Mouse (Mus musculus) ES-Bruce4 (cell line): ENCODE measurements around the gene Lars2. TPM values are rescaled to one million over a fixed set of nuclear protein-coding genes. Genes with fewer than 3 reads are reported as not detected.

ENCODE experiments used
- H3K27ac ChIP-seq: 2 replicates; pipeline ENCODE4 v1.5.1; 2012; ENCODE audit warnings: low read length, inconsistent platforms; ENCODE audit not compliant: insufficient read depth
- H3K27me3 ChIP-seq: 2 replicates; pipeline ENCODE4 v1.6.1; 2012; ENCODE audit warnings: mild to moderate bottlenecking, low read length, inconsistent platforms; ENCODE audit not compliant: control insufficient read depth, poor library complexity, insufficient read depth, severe bottlenecking
- H3K36me3 ChIP-seq: 2 replicates; pipeline ENCODE4 v1.6.1; 2012; ENCODE audit warnings: inconsistent platforms, mild to moderate bottlenecking, low read length, moderate library complexity; ENCODE audit not compliant: control insufficient read depth, poor library complexity, insufficient read depth, severe bottlenecking
- H3K4me1 ChIP-seq: one replicate; pipeline ENCODE4 v1.8.1; 2011; ENCODE audit warnings: low read length; ENCODE audit not compliant: control insufficient read depth, insufficient read depth
- H3K4me3 ChIP-seq: 2 replicates; pipeline ENCODE4 v1.5.1; 2011; ENCODE audit warnings: low read depth, mild to moderate bottlenecking, low read length
- H3K9ac ChIP-seq: 2 replicates; pipeline ENCODE4 v1.6.1; 2012; ENCODE audit warnings: low read depth, mild to moderate bottlenecking, inconsistent platforms; ENCODE audit not compliant: poor library complexity, severe bottlenecking
- H3K9me3 ChIP-seq: replicated peaks from 2 replicates; pipeline ENCODE4 v1.6.1; 2012; ENCODE audit warnings: mild to moderate bottlenecking, low read length, inconsistent platforms; ENCODE audit not compliant: control insufficient read depth, poor library complexity, insufficient read depth, severe bottlenecking
- CTCF ChIP-seq: IDR thresholded peaks from one replicate; pipeline ENCODE4 v1.8.1; 2011; ENCODE audit warnings: low read depth, low read length
- EP300 ChIP-seq: IDR thresholded peaks from 2 replicates; pipeline ENCODE4 v1.6.1; 2011; ENCODE audit warnings: low read depth, low read length; ENCODE audit not compliant: insufficient read depth
- POLR2A ChIP-seq: IDR thresholded peaks from one replicate; pipeline ENCODE4 v1.8.1; 2011; ENCODE audit warnings: low read length; ENCODE audit not compliant: insufficient read depth
- polyA plus RNA-seq: library from polyadenylated mRNA; stranded (reverse); fragments of >200 nt; gene quantifications from 2 replicates; pipeline ENCODE4 v1.2.4, GENCODE M21; 2011; ENCODE audit warnings: low read depth; ENCODE audit not compliant: missing spikeins, insufficient read depth, insufficient read length

Gene Lars2
- polyA plus RNA-seq, 1 experiment: 6,627 TPM

DNA sequence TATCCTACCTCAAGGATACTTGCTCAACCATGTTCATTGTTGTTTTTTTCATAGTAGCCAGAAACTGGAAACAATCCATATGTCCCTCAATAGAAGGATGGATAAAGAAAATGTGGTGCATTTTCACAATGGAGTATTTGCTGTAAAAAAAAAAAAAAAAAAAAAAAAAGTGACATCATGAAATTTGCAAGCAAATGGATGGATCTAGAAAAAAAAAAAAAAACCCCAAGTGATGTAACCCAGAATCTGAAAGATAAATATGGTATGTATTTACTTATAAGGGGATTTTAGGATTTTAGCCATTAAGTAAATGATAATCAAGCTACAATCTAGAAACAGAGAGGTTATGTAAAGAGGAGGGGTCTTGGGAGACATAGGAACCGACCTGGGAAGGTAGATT, 1.4 kb upstream of the Lars2 start:
- no peak overlapping the region for H3K27ac ChIP-seq
- H3K27me3 ChIP-seq: no peaks in the 10 kb centered on the region
- H3K4me1 ChIP-seq: peaks cover 2% of the 10 kb centered on the region
- no peaks in the 10 kb centered on the region for H3K36me3 ChIP-seq
- no peak overlapping the region for H3K4me3 ChIP-seq
- no peak overlapping the region for H3K9ac ChIP-seq
- no peaks in the 10 kb centered on the region for H3K9me3 ChIP-seq
- TF ChIP-seq CTCF (no peak), POLR2A (no peak), EP300 (no peak)

DNA sequence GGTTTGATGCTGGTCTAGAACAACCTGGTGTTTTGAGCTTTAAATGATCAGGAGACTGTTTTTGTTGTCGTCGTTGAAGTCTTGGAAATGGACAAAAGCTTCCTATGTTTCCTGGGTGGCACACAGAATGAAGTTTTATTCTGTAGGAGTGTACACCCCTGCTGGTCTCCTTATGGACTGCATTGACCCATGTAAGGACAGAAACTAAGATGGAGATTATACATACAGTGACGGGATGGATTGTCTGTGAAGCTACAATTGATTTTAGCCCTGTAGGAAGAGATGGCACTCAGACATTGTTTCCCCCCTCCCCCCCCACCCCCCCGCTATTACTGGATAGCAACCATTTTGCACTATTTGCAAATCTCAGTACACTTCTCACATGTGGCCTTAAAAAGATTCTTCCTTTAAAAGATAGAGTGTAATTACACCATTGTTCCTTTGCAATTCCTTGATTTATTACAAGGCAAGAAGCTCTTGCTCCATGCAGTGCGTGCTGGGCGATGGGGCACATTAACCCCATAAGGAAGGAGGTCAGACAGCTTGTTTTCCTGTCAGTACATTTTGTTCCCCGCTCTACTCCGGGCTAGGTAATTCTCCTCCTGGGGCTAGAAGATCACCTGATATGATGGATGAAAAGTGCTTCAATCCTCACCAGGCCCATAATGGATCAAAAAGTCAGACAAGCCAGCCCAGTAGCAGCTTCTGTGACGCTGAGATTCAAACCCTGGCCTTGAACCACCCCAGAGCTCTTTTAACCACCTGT, 602 bp upstream of the Lars2 start:
- H3K36me3 ChIP-seq: no peaks in the 10 kb centered on the region
- peak overlapping the region; percentile 18; the same call in 1 of the 2 replicates for H3K27ac ChIP-seq

DNA sequence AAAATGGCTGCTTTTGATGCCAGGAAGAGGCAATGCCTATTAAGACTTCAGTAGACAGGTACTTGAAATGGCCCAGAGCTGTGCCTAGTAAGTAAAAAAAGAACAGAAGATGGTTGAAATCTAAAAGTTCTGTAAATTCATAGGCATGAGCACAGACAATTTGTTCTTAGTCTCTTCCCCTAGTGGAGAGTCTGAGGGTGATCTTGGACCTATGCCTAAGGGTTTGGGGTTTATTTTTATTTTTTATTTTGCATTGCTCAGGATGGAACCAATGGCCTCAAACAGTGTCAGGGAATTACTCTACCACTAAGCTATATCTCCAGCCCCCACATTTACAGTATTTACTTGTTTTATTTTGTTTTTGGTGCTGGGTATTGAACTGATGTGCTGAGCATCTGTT, 909 bp downstream of the Lars2 start:
- Histone ChIP-seq H3K4me3 (no peak overlapping the region), H3K4me1 (peaks cover 2% of the 10 kb centered on the region), H3K36me3 (no peaks in the 10 kb centered on the region), H3K9me3 (no peaks in the 10 kb centered on the region), H3K27me3 (no peaks in the 10 kb centered on the region), H3K9ac (peak overlapping the region; percentile 83), H3K27ac (no peak overlapping the region)
- no peak for TF ChIP-seq EP300
- no peak for TF ChIP-seq POLR2A
- no peak for TF ChIP-seq CTCF

More for the DNA sequence above, 602 bp upstream of the Lars2 start:
- Histone ChIP-seq H3K9me3 (no peaks in the 10 kb centered on the region), H3K4me1 (peaks cover 2% of the 10 kb centered on the region), H3K9ac (no peak overlapping the region), H3K4me3 (peak overlapping the region; percentile 55), H3K27me3 (no peaks in the 10 kb centered on the region)
- no peak for TF ChIP-seq EP300
- no peak for TF ChIP-seq CTCF

DNA sequence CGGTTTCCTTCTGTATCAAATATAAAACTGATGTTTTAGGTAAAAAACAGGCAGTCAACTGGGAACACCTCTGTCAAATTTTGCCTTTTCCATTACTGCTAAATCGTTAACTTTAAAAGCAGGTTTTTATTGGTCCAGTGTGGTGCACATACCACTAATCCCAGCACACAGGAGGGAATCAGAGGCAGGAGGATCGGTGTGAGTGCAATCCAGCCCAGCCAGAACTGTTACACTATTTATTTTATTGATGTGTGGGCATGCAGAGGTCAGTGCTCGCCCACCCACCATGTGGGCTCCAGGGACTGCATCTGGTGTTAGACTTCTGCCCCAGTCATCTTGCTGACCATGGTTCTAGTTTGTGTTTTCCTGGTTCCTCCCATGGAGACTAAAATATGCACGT, 15.7 kb downstream of the Lars2 start:
- Histone ChIP-seq H3K36me3 (no peaks in the 10 kb centered on the region), H3K27ac (no peak overlapping the region), H3K27me3 (no peaks in the 10 kb centered on the region), H3K4me1 (peaks cover 1% of the 10 kb centered on the region), H3K4me3 (no peak overlapping the region), H3K9ac (no peak overlapping the region), H3K9me3 (0 out of 2 replicates have a peak, but pooled peaks cover under 1% of the 10 kb centered on the region)
- TF ChIP-seq CTCF (no peak), EP300 (no peak)

DNA sequence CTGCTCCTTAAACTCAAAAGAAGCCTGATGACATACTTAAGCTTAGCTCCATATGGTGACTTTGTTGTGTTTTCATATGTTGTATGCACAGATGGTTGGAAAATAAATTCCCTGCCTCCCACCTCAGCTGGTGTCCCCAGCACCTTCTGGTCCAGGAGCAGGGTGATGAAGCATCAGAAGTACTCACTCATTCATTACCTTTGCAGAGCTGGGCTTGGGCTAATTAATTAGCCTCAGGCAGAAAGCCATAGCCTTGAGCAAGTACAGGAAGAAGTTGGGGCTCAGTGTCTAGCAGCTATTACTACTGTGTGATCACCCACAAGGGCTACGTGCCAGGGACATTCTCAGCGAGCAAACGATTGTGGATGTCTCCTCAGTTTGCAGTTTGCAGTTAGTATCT, 18.0 kb downstream of the Lars2 start:
- H3K4me3 ChIP-seq: no peak overlapping the region

More for the DNA sequence above, 18.0 kb downstream of the Lars2 start:
- Histone ChIP-seq H3K27me3 (no peaks in the 10 kb centered on the region), H3K9me3 (0 out of 2 replicates have a peak, but pooled peaks cover 9% of the 10 kb centered on the region), H3K36me3 (no peaks in the 10 kb centered on the region), H3K9ac (no peak overlapping the region), H3K27ac (no peak overlapping the region), H3K4me1 (peaks cover 1% of the 10 kb centered on the region)
- TF ChIP-seq EP300: no peak
- TF ChIP-seq POLR2A: no peak
- TF ChIP-seq CTCF: no peak
